Mouse (Mus musculus) macrophage (primary cell): ENCODE data around the gene Palm. TPM values are rescaled to one million over a fixed set of nuclear protein-coding genes. Genes with fewer than 3 reads are reported as not detected.
A peak's percentile ranks its signal among the peaks of the same experiment; 100 is the strongest.
"Not testable (repeated sequence)": the region's sequence is repeated elsewhere in the genome, so short reads cannot be mapped to it uniquely, and the experiment has no call there.

Experiments
- H3K27ac ChIP-seq: fragments of 350-480 bp; formaldehyde crosslinking; 2 replicates; pipeline ENCODE4 v1.9.0; 2021
- H3K36me3 ChIP-seq: fragments of 350-480 bp; formaldehyde crosslinking; 2 replicates; pipeline ENCODE4 v1.9.0; 2021; ENCODE audit errors: inconsistent target
- H3K4me3 ChIP-seq: fragments of 350-480 bp; formaldehyde crosslinking; 2 replicates; pipeline ENCODE4 v1.9.0; 2021; ENCODE audit errors: inconsistent target
- H3K79me2 ChIP-seq: fragments of 350-480 bp; formaldehyde crosslinking; 2 replicates; pipeline ENCODE4 v1.9.0; 2021; ENCODE audit errors: inconsistent target
- WGBS: methylation state at CpG from one replicate; pipeline ENCODE4 v1.1.7; 2026; ENCODE audit warnings: inconsistent platforms; ENCODE audit not compliant: missing documents; 5-methylcytosine and 5-hydroxymethylcytosine counted together
- polyA plus RNA-seq: library from polyadenylated mRNA; stranded (reverse); fragments of 250-400 nt; gene quantifications from 3 replicates; pipeline ENCODE4 v1.2.4, GENCODE M21; 2018; ENCODE audit warnings: inconsistent platforms
- total RNA-seq, 78 experiments: library from RNA; depleted of rRNA; stranded (reverse); fragments of 250-400 nt; gene quantifications; 1 replicate in 9 of 78; 2 replicates in 24 of 78; 3 replicates in 43 of 78; 4 replicates in 2 of 78; pipeline ENCODE4 v1.2.4; 2018; ENCODE audit warnings: inconsistent platforms in 56 of 78

The Palm gene
- 10 to 100 TPM in 1 of 26 experiments, 1 to 10 TPM in 16, under 1 TPM in 8, not detected in 1; 0.31 to 10.7 (median 2.9) TPM for total RNA-seq (2018; cell fraction: chromatin; rRNA removed)
- 1 to 10 TPM in 25 of 26 experiments, under 1 TPM in 1; 0.72 to 3.2 (median 1.7) TPM for total RNA-seq (2018; cell fraction: cytosol; rRNA removed)
- 1 to 10 TPM in 20 of 26 experiments, under 1 TPM in 6; 0.24 to 4.6 (median 2.2) TPM for total RNA-seq (2018; cell fraction: nucleus; rRNA removed)
- 1.3 to 1.9 TPM (median 1.8 TPM) in 3 replicates for polyA plus RNA-seq

DNA sequence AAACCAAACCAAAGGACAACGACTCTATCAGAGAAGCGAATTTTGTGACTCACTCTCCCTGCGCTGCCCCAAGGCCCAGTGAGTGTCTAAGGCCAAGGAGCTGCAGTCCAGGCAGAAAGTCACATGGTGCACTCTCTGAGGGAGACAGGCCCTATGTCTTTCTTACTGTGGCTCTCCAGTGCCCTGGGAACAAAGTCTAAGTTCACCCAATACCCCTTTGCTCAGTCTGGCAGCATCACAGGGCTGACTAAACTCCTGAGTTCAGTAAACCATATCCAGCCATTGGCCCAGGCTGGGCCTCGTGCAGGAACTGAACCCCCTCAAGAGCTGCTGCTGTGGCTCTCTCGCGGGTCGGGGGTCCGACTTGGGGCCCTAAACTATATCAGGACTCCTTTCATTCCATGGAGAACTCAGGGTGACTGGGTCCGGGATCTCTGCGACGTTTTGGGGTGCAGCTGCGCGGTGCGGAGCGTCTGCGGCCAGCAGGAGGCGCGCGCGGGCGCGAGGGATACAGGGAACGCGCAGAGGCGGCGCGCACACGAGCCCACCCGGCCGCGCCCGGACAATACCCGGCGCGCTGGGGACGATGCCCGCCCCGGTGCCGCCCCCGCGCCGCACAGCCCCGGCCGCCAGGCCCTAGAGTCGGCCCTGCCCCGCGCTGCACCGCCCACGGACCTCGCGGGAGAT, at the start of gene Palm:
Gene Palm, plus strand, starts transcription at position 522 of the 687 bp plus-strand sequence.
- Histone ChIP-seq H3K36me3 (no peaks in the 10 kb centered on the region), H3K79me2 (no peaks in the 10 kb centered on the region), H3K4me3 (peak within 1 kb of the TSS; percentile 23), H3K27ac (no peak within 1 kb of the TSS)
- WGBS: 16% methylated on average over 15 of the region's 51 CpGs

DNA sequence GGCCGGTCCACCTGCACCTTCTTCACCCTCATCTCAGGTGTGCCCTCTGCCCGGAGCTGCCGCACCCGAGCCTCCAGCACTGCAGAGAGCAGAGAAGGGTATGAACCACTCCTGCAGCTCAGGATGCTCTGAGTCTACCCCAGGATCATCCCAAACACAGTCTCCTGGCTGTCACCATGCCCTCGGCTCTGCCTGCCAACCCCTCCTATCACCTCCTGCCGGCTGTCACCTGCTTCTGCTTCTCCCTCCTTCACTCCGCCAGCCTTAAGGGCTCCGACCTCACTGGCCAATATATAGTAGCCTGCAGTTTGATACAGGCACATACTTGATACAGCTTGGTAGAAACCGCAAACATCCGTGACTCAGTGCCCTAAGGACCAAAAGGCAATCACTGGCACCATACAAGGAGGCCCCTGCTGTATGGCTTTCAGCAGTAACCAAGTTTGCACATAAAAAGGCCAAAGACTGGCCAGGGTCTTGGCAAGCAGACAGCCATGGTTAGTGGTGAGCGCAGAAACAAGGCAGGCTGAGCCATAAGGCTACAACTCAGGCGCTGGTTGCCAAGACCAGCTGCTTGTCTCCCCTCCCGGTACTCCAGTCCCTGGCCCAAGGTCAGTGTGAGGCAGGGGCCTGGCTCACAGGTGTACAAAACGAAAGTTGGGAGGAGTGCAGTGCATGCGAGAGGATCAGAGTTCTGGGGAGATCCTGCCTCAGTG, 49.6 kb upstream of the Palm start:
- peaks cover 33% of the 10 kb centered on the region; the same call in 1 of the 2 replicates for H3K36me3 ChIP-seq
- WGBS: 94% methylated on average over 15 of the region's 15 CpGs

DNA sequence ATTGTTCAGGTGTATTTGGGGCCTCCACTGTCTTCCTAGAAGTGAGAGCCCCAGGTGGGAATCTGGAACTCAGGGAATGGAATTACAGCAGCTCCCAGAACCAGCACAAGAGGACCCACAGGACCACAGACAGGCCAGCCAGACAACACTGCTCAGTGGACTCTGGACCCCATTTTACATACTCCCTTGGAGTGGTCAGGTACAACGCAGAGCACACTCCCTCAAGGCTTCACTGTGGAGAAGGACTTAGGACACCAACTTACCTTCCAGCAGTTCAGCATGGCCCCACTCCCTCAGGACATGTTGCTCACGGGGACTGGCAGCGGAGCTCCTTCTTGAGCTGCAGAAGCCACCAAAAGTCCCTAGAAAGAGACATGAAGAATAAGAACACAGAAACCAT, 48.0 kb upstream of the Palm start:
- Histone ChIP-seq H3K36me3 (peaks cover 27% of the 10 kb centered on the region; the same call in 1 of the 2 replicates), H3K27ac (no peak overlapping the region), H3K79me2 (peaks cover 7% of the 10 kb centered on the region; the same call in 1 of the 2 replicates), H3K4me3 (peak overlapping the region; percentile 71; the same call in 1 of the 2 replicates)
- WGBS: 89% methylated on average over 3 of the region's 3 CpGs

More for the DNA sequence above, 49.6 kb upstream of the Palm start:
- Histone ChIP-seq H3K4me3 (no peak overlapping the region), H3K79me2 (peaks cover 7% of the 10 kb centered on the region; the same call in 1 of the 2 replicates), H3K27ac (no peak overlapping the region)

DNA sequence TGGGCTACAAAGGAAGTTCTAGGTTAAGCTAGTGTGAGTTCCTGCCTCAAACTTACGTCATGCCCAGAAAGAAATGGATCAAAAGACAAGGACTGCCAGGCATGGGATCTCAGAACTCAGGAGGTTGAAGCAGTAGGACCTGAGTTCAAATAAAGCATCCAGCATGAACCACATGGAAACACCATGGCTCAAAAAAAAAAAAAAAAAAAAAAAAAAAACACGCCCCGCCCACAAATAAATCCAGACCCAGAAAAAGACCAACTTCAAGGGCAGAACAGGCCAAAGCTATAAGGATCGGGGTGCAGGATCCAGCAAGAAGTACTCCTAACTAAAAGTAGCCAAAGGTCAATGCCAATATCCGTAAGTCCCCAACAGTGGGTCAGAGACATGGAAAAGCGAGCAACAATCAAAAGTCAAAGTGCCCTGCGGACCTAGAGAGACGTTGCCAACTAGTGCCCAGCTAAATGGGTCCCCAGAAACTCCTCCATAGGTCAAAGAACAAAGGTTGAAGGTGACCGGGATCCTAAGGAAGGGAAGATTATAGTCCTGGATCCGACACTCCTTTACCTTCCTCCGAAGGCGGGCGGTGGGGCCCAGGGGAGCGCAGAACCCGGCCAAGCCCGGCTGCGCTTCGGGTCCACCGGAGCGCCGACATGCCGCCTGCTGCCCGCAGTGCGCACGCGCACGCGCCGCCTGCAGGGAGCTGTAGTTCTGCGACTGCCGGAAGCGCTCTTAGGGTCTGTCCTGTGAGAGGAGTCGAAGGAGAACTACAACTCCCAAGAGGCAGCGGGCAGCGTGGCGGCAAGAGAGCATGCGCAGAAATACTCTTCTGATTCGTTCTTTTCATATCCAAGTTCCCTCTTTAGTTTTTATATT, 47.2 kb upstream of the Palm start, which contains the start of gene Polrmt:
Gene Polrmt, minus strand, starts transcription at position 684 of the 876 bp plus-strand sequence.
- H3K27ac ChIP-seq: peak within 1 kb of the TSS; percentile 22; the same call in 1 of the 2 replicates
- 3% methylated on average over 38 of the region's 38 CpGs for WGBS
- H3K4me3 ChIP-seq: peak within 1 kb of the TSS; percentile 71
- peaks cover 19% of the 10 kb centered on the region; the same call in 1 of the 2 replicates for H3K36me3 ChIP-seq
- H3K79me2 ChIP-seq: peaks cover 7% of the 10 kb centered on the region; the same call in 1 of the 2 replicates

DNA sequence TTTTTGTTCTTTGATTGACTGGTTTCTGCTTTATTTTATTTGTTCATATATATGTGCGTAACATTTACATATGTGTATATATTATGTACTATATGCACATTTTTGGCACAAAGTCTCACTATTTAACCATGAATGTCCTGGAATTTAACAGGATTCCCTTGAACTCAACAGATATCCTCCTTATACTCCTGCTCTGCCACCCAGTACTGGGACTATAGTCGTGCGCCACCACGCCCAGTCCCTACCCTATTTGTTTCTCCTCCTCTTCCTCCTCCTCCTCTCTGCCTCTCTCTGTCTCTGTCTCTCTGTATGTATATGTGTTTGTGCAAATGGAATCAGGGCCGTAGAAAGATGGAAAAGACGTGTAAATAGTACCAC, 46.6 kb upstream of the Palm start:
- Histone ChIP-seq H3K27ac (peak overlapping the region; percentile 22; the same call in 1 of the 2 replicates), H3K4me3 (no peak overlapping the region; the same call in 1 of the 2 replicates), H3K36me3 (peaks cover 13% of the 10 kb centered on the region; the same call in 1 of the 2 replicates), H3K79me2 (peaks cover 7% of the 10 kb centered on the region; the same call in 1 of the 2 replicates)
- 24% methylated on average over 6 of the region's 6 CpGs for WGBS

DNA sequence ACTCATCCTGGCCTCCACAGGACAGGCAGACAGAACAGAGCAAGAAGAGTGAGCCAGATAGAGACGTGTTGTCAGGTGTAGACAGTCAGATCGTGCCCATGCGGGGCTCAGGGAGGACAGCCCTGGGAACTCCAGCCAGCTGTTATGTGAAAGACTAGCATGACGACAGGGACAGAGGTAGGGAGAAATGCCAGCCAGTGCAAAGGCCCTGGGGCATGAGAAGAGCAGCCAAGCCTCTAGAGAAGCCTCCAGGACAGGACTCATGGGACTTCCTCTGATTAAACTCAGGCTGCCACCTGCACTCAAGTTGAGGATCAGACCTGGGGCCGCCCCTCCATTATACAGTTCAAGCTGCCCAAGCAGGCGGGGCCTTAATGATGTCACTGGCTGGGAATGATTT, 44.9 kb upstream of the Palm start:
- Histone ChIP-seq H3K27ac (no peak overlapping the region), H3K79me2 (peaks cover 7% of the 10 kb centered on the region; the same call in 1 of the 2 replicates), H3K36me3 (peaks cover 8% of the 10 kb centered on the region; the same call in 1 of the 2 replicates), H3K4me3 (no peak overlapping the region)
- whole genome bisulfite sequencing: 95% methylated on average over 5 of the region's 6 CpGs

DNA sequence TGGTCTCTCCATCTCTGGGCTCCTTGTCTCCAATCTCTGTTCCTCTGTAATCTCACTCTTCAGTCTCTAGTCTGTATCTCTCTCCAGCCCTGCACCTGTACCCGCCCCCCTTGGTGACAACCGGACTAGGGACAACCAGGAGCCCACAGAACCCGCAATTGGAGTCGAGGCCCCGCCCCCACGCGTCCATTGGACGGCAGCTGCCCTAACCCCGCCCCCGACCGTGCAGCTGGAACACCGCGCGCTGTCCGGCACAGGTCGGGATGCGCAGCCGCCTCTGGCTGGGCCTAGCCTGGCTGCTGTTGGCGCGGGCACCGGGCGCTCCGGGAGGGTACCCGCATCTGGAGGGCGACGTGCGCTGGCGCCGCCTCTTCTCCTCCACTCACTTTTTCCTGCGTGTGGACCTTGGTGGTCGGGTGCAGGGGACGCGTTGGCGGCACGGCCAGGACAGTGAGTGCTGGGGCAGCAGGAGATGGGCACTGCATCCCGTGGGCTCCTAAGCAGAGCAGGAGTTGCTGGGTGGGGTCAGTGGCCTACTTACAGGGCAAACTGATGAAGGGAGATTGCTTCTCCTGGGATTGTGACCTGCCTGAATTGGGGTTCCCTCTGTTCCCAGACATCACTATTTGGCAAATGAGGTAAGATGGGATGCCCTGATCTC, 38.4 kb upstream of the Palm start, which contains the start of gene Fgf22:
Gene Fgf22, plus strand, starts transcription at position 221 of the 661 bp plus-strand sequence.
- WGBS: 13% methylated on average over 36 of the region's 36 CpGs
- Histone ChIP-seq H3K36me3 (peaks cover 8% of the 10 kb centered on the region; the same call in 1 of the 2 replicates), H3K4me3 (no peak within 1 kb of the TSS), H3K27ac (no peak within 1 kb of the TSS), H3K79me2 (no peaks in the 10 kb centered on the region)

DNA sequence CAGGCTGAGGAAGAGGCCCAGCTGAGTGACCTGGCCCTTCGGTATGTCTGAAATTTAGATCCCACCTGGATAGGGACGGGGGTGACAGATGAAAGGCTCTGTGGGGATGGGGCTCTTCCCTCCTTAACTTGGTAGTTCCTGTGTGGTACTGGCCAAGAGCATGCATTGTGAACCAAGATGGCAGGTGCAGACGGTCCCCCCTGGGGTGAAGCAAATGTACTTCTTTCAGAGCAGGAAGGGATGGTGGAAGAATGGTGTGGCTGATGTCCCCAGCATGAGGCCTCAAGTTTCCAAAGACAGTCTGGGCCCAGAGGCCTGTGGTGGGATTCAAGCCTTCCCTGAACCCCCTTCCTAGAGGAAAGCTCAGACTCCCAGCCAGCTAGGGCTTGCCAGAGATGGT, 37.5 kb upstream of the Palm start:
- Histone ChIP-seq H3K79me2 (no peaks in the 10 kb centered on the region), H3K4me3 (no peak overlapping the region), H3K27ac (no peak overlapping the region), H3K36me3 (peaks cover 17% of the 10 kb centered on the region; the same call in 1 of the 2 replicates)
- WGBS: 95% methylated on average over 3 of the region's 3 CpGs

DNA sequence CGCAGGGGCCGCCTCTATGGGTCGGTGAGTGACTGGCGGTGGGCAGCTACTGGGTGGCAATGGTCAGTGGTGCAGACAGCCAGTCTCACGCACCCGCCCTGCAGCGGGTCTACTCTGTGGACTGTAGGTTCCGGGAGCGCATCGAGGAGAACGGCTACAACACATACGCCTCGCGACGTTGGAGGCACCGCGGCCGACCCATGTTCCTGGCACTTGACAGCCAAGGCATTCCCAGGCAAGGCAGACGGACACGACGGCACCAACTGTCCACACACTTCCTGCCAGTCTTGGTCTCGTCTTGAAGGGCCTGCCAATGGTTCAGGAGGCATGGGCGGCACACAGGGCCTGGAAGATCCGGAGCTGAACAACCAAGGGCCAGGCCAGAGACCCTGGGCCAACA, 36.7 kb upstream of the Palm start:
- no peaks in the 10 kb centered on the region for H3K79me2 ChIP-seq
- H3K27ac ChIP-seq: no peak overlapping the region
- H3K4me3 ChIP-seq: no peak overlapping the region
- 94% methylated on average over 24 of the region's 24 CpGs for WGBS
- peaks cover 23% of the 10 kb centered on the region; the same call in 1 of the 2 replicates for H3K36me3 ChIP-seq

DNA sequence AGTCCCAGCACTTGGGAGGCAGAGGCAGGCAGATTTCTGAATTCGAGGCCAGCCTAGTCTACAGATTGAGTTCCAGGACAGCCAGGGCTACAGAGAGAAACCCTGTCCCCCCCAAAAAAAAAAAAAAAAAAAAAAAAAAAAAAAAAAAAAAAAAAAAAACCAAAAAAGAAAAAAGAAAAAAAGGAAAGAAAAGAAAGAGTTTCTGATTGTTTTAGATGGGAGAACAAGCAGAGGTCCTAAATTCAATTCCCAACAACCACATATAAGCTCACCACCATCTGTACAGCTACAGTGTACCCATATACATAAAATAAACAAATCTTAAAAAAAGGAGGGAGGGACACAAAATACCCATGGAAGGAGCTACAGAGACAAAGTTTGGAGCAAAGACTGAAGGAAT, 33.7 kb upstream of the Palm start:
- WGBS: 100% methylated on average over 1 of the region's 1 CpGs
- not testable (repeated sequence) for H3K27ac ChIP-seq, H3K4me3 ChIP-seq
- Histone ChIP-seq H3K79me2 (peaks cover 26% of the 10 kb centered on the region), H3K36me3 (peaks cover 25% of the 10 kb centered on the region; the same call in 1 of the 2 replicates)

DNA sequence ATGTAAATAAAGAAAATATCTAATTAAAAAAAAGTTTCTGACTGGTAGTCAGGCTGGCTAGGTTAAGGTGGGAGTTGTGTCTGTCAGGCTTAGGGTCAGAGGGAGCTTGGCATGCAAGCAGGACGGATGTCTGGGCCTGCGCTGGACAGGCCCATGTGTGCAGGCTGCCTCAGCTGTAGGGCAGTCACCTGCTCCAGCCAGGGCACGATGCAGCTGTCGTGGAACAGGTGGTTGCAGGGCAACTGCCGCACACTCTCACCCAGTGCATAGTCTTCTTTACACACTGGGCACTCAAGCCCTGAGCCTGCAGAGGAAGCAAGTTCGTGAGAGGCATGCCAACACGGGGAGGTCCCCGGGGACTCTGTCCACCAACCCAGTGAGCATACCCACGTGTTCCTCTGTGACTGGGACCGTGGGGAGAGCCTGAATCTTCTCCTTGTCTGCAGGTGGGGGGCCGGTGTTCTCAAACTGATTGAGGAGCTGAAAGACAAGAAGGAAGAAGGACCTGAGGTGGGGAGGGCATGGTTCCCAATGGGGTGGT, 32.7 kb upstream of the Palm start:
- Histone ChIP-seq H3K27ac (no peak overlapping the region), H3K79me2 (peaks cover 36% of the 10 kb centered on the region), H3K4me3 (no peak overlapping the region), H3K36me3 (peaks cover 25% of the 10 kb centered on the region; the same call in 1 of the 2 replicates)
- WGBS: 90% methylated on average over 11 of the region's 11 CpGs

DNA sequence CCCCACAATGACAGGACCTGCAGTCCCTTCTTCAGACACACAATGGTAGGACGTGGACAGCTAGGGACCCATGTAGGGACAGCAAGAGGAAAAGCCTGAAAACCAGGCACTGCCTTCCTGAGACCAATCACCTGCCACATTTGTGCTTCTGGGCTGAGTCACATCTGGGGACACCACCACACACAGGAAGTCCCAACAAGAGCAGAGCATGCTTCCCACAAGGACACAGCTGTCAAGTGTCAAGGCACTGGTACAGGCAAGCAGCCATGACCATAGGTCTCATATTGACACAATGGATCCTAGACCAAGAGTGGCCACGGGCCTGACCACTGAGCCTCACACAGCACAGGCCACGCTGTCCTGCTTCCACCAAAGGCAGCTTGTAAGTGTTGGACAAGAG, 30.5 kb upstream of the Palm start:
- Histone ChIP-seq H3K27ac (no peak overlapping the region), H3K36me3 (peaks cover 21% of the 10 kb centered on the region; the same call in 1 of the 2 replicates), H3K79me2 (peaks cover 43% of the 10 kb centered on the region), H3K4me3 (no peak overlapping the region)
- WGBS: 88% methylated on average over 3 of the region's 3 CpGs

DNA sequence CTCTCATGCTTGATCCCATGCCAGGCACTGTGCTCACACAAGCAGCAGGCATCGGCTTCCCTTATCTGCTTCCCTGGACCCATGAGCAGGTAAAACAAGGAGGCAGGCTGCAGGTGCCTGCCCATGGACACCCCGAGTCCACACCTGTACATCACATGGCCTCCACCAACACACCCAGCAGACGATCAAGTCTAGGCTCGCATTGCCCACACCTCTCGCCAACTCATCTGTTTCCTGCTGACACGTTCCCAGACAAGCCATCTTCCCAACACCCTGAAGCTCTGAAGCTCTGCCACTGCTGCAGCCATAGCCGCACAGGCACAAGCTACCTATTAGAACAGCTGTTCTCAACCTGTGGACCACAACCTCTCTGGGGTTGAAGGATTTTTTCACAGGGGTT, 29.1 kb upstream of the Palm start:
- Histone ChIP-seq H3K27ac (no peak overlapping the region), H3K79me2 (peaks cover 43% of the 10 kb centered on the region), H3K36me3 (peaks cover 20% of the 10 kb centered on the region; the same call in 1 of the 2 replicates), H3K4me3 (no peak overlapping the region)
- WGBS: 72% methylated on average over 7 of the region's 7 CpGs
